Mouse (Mus musculus): ENCODE results near the gene Map3k14.

DNA sequence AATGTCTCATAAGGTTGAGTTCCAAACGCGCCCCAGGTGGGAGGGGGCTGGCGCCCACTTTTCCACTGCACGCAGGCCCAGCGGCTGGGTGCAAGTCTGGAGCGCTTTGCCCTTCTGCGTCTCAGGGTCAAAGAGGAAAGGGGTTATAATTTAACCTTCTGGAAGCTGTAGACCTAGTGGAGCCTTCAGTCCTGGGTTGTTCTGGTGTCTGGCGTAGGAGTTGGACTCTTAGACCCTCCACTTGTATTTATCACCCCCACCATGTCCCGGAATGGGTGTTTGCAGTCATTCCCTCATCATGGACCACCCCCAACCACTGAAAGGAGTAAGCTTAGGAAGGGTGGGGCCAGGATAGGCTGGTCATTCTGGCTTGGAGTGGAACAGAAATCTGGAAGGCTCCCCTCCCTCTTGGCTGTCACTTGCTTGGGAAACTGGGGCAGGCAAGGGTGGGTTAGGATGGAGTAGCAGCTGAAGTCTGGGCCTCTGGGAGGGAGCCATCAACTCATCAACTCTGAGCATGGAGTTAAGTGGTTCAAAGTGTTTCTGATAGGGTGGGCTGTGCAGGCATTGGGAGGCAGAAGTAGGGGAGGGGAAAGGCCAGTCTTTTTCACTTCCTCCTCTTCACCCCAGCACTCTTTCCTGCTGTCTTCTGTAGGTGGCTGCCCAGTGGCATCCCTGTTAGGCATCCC lies 95.4 kb downstream of the Map3k14 start:
- TF ChIP-seq EP300 (IDR thresholded peaks at IDR 0.05; ENCODE audit: low read depth) (no peak), CTCF (IDR thresholded peaks at IDR 0.05; ENCODE audit: low read depth) (no peak)

Data from liver, embryonic 14.5 days (tissue).